Mouse (Mus musculus): ENCODE measurements around the gene Eif6.

GRCm38 (mm10) chr2:155804053-155804452 lies 22.7 kb downstream of the Eif6 start:
- no peak for TF ChIP-seq CTCF (IDR thresholded peaks at IDR 0.05; ENCODE audit: control insufficient read depth, insufficient read depth, insufficient read length)
- TF ChIP-seq USF1 (IDR thresholded peaks at IDR 0.05; ENCODE audit: low read depth): no peak
